Mouse (Mus musculus): ENCODE measurements at regions not wholly inside any gene's neighbourhood (a gene's known extent, or its start where the extent isn't known, plus 50 kb on each side); places are given as distances from the start of the nearest gene placed in this dataset.

DNA sequence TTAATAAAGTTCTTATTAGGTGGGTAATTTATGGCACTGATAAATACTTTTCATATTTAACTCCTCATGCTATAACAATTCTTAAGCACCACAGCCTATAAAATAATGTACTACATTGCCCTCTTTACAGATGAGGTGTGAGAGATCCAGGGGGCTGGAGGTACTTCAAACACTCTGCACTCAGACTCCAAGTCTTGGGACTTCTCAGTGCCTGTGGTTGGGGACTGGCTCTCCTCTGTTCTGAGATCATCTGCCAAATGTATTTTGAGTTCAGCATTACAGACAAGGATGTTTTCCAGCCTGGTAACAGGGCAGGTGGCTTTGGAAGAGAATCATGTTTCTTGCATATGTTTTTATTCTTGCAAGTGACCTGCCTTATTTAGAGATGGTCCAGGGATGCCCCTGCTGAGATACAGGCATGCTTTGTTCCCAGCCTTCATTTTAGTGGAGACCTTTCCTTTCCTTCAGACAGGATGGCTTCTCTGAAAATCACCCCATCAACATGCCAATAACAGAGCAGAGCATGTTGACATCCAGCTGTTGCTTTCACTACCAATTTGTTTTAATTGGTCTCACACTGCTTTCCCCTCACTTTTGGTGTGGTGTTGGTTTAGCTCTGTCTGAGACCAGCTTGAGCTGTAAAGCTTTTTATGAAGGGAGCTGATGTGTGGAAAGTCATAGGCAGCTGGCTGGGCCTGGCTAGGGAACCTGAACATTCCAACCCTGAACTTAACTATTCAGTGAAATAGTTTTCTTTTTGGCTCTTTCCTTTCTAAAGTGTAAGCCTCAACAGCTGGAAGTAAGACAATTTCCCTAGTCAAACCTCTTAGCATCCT is 585.1 kb upstream of the Fam98a start:
- TF ChIP-seq CTCF (IDR thresholded peaks at IDR 0.05; ENCODE audit: control insufficient read depth, insufficient read depth, insufficient replicate concordance, low read depth, low read length) (no peak), POLR2A (IDR thresholded peaks at IDR 0.05; ENCODE audit: control insufficient read depth, low read depth, low read length) (no peak)

Measured in testis, adult 2 months (tissue).